Mouse (Mus musculus) midbrain, embryonic 11.5 days (tissue): ENCODE data around the gene Gm21719. TPM values are rescaled to one million over a fixed set of nuclear protein-coding genes. Genes with fewer than 3 reads are reported as not detected.
"Not testable (repeated sequence)": the region's sequence is repeated elsewhere in the genome, so short reads cannot be mapped to it uniquely, and the experiment has no call there.

Experiments
- ATAC-seq: fragments of 200-750 bp; cut with Nextera tagmentation; 2 replicates; pipeline ENCODE4 v1.8.0; 2017; ENCODE audit warnings: moderate TSS enrichment, moderate library complexity; ENCODE audit not compliant: low FRiP score
- DNase-seq: peaks from one replicate; pipeline ENCODE4 v3.0.0; 2015; ENCODE audit warnings: low spot score; ENCODE audit errors: missing footprints
- H3K27ac ChIP-seq: fragments of 300-500 bp; sonication (generic); 2 replicates; pipeline ENCODE4 v1.5.1; 2014; ENCODE audit warnings: low read depth, low read length
- H3K27me3 ChIP-seq: fragments of 300-500 bp; sonication (generic); 2 replicates; pipeline ENCODE4 v1.6.1; 2014; ENCODE audit warnings: mild to moderate bottlenecking, low read length, moderate library complexity, mixed read lengths; ENCODE audit not compliant: control insufficient read depth, insufficient read depth
- H3K36me3 ChIP-seq: fragments of 300-500 bp; sonication (generic); 2 replicates; pipeline ENCODE4 v1.6.1; 2014; ENCODE audit warnings: mild to moderate bottlenecking, low read length, moderate library complexity, mixed read lengths; ENCODE audit not compliant: control insufficient read depth, insufficient read depth
- H3K4me1 ChIP-seq: fragments of 300-500 bp; sonication (generic); 2 replicates; pipeline ENCODE4 v1.6.1; 2014; ENCODE audit warnings: low read length; ENCODE audit not compliant: control insufficient read depth, insufficient read depth
- H3K4me2 ChIP-seq: fragments of 300-500 bp; sonication (generic); 2 replicates; pipeline ENCODE4 v1.6.1; 2014; ENCODE audit warnings: mild to moderate bottlenecking, moderate library complexity
- H3K4me3 ChIP-seq: fragments of 300-500 bp; sonication (generic); 2 replicates; pipeline ENCODE4 v1.5.1; 2014; ENCODE audit warnings: low read depth, low read length
- H3K9ac ChIP-seq: fragments of 300-500 bp; sonication (generic); 2 replicates; pipeline ENCODE4 v1.6.1; 2014; ENCODE audit warnings: low read length
- H3K9me3 ChIP-seq: fragments of 300-500 bp; sonication (generic); 2 replicates; pipeline ENCODE4 v1.6.1; 2016; ENCODE audit warnings: low read length; ENCODE audit not compliant: control insufficient read depth
- WGBS: fragments of 180-500 bp; shearing (Covaris S2); extraction: QIAGEN DNeasy Blood & Tissue Kit; methylation state at CpG from one replicate; pipeline ENCODE4 v1.1.7; 2014; 5-methylcytosine and 5-hydroxymethylcytosine counted together
- polyA plus RNA-seq: library from polyadenylated mRNA; unstranded; fragments of >200 nt; fragmentation: Nextera tagmentation; extraction: Ambion mirVana; gene quantifications from 2 replicates; pipeline ENCODE4 v1.2.1, GENCODE M21; 2014

Gene Gm21719
- polyA plus RNA-seq, result not detected in 2 replicates

DNA sequence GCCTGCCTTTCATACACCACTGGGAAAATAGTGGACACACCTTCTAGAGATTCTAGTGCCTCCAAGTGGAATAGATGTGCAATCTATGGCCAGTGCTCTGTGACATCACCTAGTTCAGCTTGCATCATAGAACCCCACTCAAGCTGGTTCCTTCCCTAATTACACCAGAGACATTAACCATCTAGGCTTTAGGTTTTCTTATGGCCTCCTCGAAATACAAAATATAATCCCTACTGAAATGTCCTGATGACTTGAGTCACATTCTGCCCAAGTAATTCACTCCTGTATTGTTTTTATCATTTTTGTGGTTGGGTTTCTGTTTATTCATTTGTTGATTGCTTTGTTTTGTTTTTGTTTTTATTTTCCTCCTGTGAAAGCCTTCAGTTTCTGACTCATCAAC is at the start of gene Gm21719:
Gene Gm21719 (minus strand): TSS at position 101 of the 400 bp plus-strand sequence.
- H3K36me3 ChIP-seq, result not testable (repeated sequence)

More for the DNA sequence above, at the start of gene Gm21719:
- H3K9ac ChIP-seq, H3K9me3 ChIP-seq, H3K27ac ChIP-seq, DNase-seq, H3K4me3 ChIP-seq, H3K4me1 ChIP-seq, ATAC-seq, H3K27me3 ChIP-seq, H3K4me2 ChIP-seq: not testable (repeated sequence)
- 54% methylated on average over 1 of the region's 1 CpGs for WGBS

Other genes with a start within 250 kb of the Gm21719 start
- not detected in 2 replicates for gene Gm28919, start 99.3 kb downstream of the Gm21719 start, polyA plus RNA-seq
- gene Gm20830, start 235.4 kb upstream of the Gm21719 start, polyA plus RNA-seq, result not detected in 2 replicates